Mouse (Mus musculus) CH12.LX (cell line): ENCODE data around the gene Was. TPM values are rescaled to one million over a fixed set of nuclear protein-coding genes. Genes with fewer than 3 reads are reported as not detected.

Experiments
- polyA plus RNA-seq: library from polyadenylated mRNA; unstranded; fragments of >175 nt; gene quantifications from 2 replicates; pipeline ENCODE4 v1.2.1, GENCODE M21; 2012; ENCODE audit warnings: low read depth; ENCODE audit not compliant: insufficient read length
- total RNA-seq, 2 experiments: library from RNA; depleted of rRNA; stranded (reverse); fragments of 300-350 nt in 1 of 2; fragments of >200 nt in 1 of 2; gene quantifications; 2 replicates each; pipeline ENCODE4 v1.2.3; 2012 to 2014

The Was gene
- total and polyA plus RNA-seq, 3 experiments = 47.0 to 83.7 (median 53.9) TPM

Other genes with a start within 250 kb of the Was start
Only the 20 nearest of the 21 such genes appear.
- gene Pim2, start 212.2 kb downstream of the Was start, total RNA-seq (2012; rRNA removed) = 102 and 177 TPM in 2 replicates
- 91.7 and 119 TPM in 2 replicates for gene Pim2, start 212.2 kb downstream of the Was start, total RNA-seq (2014; rRNA removed)
- 146 and 171 TPM in 2 replicates for gene Pim2, start 212.2 kb downstream of the Was start, polyA plus RNA-seq
- 28.8 and 30.6 TPM in 2 replicates for gene Slc35a2, start 206.5 kb downstream of the Was start, total RNA-seq (2012; rRNA removed)
- 15.2 and 21.2 TPM in 2 replicates for gene Slc35a2, start 206.5 kb downstream of the Was start, total RNA-seq (2014; rRNA removed)
- gene Slc35a2, start 206.5 kb downstream of the Was start, polyA plus RNA-seq = 25.5 and 26.4 TPM in 2 replicates
- 94.3 and 103 TPM in 2 replicates for gene Pqbp1, start 191.2 kb downstream of the Was start, total RNA-seq (2012; rRNA removed)
- 96.6 and 101 TPM in 2 replicates for gene Pqbp1, start 191.2 kb downstream of the Was start, total RNA-seq (2014; rRNA removed)
- 119 and 130 TPM in 2 replicates for gene Pqbp1, start 191.2 kb downstream of the Was start, polyA plus RNA-seq
- 37.6 and 38.8 TPM in 2 replicates for gene Timm17b, start 191.1 kb downstream of the Was start, total RNA-seq (2012; rRNA removed)
- gene Timm17b, start 191.1 kb downstream of the Was start, total RNA-seq (2014; rRNA removed) = 25.8 and 33.1 TPM in 2 replicates
- gene Timm17b, start 191.1 kb downstream of the Was start, polyA plus RNA-seq = 75.9 and 76.7 TPM in 2 replicates
- not detected in 2 replicates for gene Gm10491, start 182.7 kb downstream of the Was start, total RNA-seq (2012; rRNA removed)
- not detected in 2 replicates for gene Gm10491, start 182.7 kb downstream of the Was start, total RNA-seq (2014; rRNA removed)
- gene Gm10491, start 182.7 kb downstream of the Was start, polyA plus RNA-seq = not detected in 2 replicates
- not detected in 2 replicates for gene Gm10490, start 181.0 kb downstream of the Was start, total RNA-seq (2012; rRNA removed)
- gene Gm10490, start 181.0 kb downstream of the Was start, total RNA-seq (2014; rRNA removed) = not detected in 2 replicates
- gene Gm10490, start 181.0 kb downstream of the Was start, polyA plus RNA-seq = not detected in 2 replicates
- not detected in 2 replicates for gene Pcsk1n, start 170.7 kb downstream of the Was start, total RNA-seq (2012; rRNA removed)
- not detected in 2 replicates for gene Pcsk1n, start 170.7 kb downstream of the Was start, total RNA-seq (2014; rRNA removed)
- gene Pcsk1n, start 170.7 kb downstream of the Was start, polyA plus RNA-seq = not detected in 2 replicates
- not detected in 2 replicates for gene Eras, start 161.9 kb downstream of the Was start, total RNA-seq (2012; rRNA removed)
- gene Eras, start 161.9 kb downstream of the Was start, total RNA-seq (2014; rRNA removed) = not detected in 2 replicates
- not detected in 2 replicates for gene Eras, start 161.9 kb downstream of the Was start, polyA plus RNA-seq
- 16.5 and 19.9 TPM in 2 replicates for gene Hdac6, start 142.6 kb downstream of the Was start, total RNA-seq (2012; rRNA removed)
- gene Hdac6, start 142.6 kb downstream of the Was start, total RNA-seq (2014; rRNA removed) = 13.7 and 15.3 TPM in 2 replicates
- 18.3 and 19.7 TPM in 2 replicates for gene Hdac6, start 142.6 kb downstream of the Was start, polyA plus RNA-seq
- 0.13 and 0.21 TPM in 2 replicates for gene Gata1, start 112.4 kb downstream of the Was start, total RNA-seq (2012; rRNA removed)
- 0.23 TPM in 1 of 2 replicates, not detected in the other for gene Gata1, start 112.4 kb downstream of the Was start, total RNA-seq (2014; rRNA removed)
- 0.25 and 0.43 TPM in 2 replicates for gene Gata1, start 112.4 kb downstream of the Was start, polyA plus RNA-seq
- gene Glod5, start 72.0 kb downstream of the Was start, total RNA-seq (2012; rRNA removed) = not detected in 2 replicates
- gene Glod5, start 72.0 kb downstream of the Was start, total RNA-seq (2014; rRNA removed) = not detected in 2 replicates
- not detected in 2 replicates for gene Glod5, start 72.0 kb downstream of the Was start, polyA plus RNA-seq
- gene Suv39h1, start 15.7 kb downstream of the Was start, total RNA-seq (2012; rRNA removed) = 40.6 and 46.4 TPM in 2 replicates
- 71.5 and 73.7 TPM in 2 replicates for gene Suv39h1, start 15.7 kb downstream of the Was start, total RNA-seq (2014; rRNA removed)
- 48.4 and 51.4 TPM in 2 replicates for gene Suv39h1, start 15.7 kb downstream of the Was start, polyA plus RNA-seq
- 9.3 and 11.9 TPM in 2 replicates for gene Wdr13, start 42.4 kb upstream of the Was start, total RNA-seq (2012; rRNA removed)
- 7.6 and 9.4 TPM in 2 replicates for gene Wdr13, start 42.4 kb upstream of the Was start, total RNA-seq (2014; rRNA removed)
- gene Wdr13, start 42.4 kb upstream of the Was start, polyA plus RNA-seq = 12.7 and 13.0 TPM in 2 replicates
- gene Rbm3, start 55.4 kb upstream of the Was start, total RNA-seq (2012; rRNA removed) = 681 and 877 TPM in 2 replicates
- 2,152 and 2,409 TPM in 2 replicates for gene Rbm3, start 55.4 kb upstream of the Was start, total RNA-seq (2014; rRNA removed)
- 639 and 778 TPM in 2 replicates for gene Rbm3, start 55.4 kb upstream of the Was start, polyA plus RNA-seq
- gene Tbc1d25, start 85.7 kb upstream of the Was start, total RNA-seq (2012; rRNA removed) = 6.0 and 6.3 TPM in 2 replicates
- 2.3 and 2.4 TPM in 2 replicates for gene Tbc1d25, start 85.7 kb upstream of the Was start, total RNA-seq (2014; rRNA removed)
- 10.2 and 10.4 TPM in 2 replicates for gene Tbc1d25, start 85.7 kb upstream of the Was start, polyA plus RNA-seq
- 64.3 and 71.0 TPM in 2 replicates for gene Ebp, start 103.0 kb upstream of the Was start, total RNA-seq (2012; rRNA removed)
- 44.0 and 46.4 TPM in 2 replicates for gene Ebp, start 103.0 kb upstream of the Was start, total RNA-seq (2014; rRNA removed)
- gene Ebp, start 103.0 kb upstream of the Was start, polyA plus RNA-seq = 66.6 and 70.9 TPM in 2 replicates
- gene Porcn, start 116.0 kb upstream of the Was start, total RNA-seq (2012; rRNA removed) = 0.08 and 0.64 TPM in 2 replicates
- not detected in 2 replicates for gene Porcn, start 116.0 kb upstream of the Was start, total RNA-seq (2014; rRNA removed)
- gene Porcn, start 116.0 kb upstream of the Was start, polyA plus RNA-seq = not detected in 2 replicates
- 17.0 and 20.1 TPM in 2 replicates for gene Ftsj1, start 161.9 kb upstream of the Was start, total RNA-seq (2012; rRNA removed)
- 17.7 and 22.3 TPM in 2 replicates for gene Ftsj1, start 161.9 kb upstream of the Was start, total RNA-seq (2014; rRNA removed)
- 29.1 and 31.6 TPM in 2 replicates for gene Ftsj1, start 161.9 kb upstream of the Was start, polyA plus RNA-seq
- not detected in 2 replicates for gene Slc38a5, start 180.6 kb upstream of the Was start, total RNA-seq (2012; rRNA removed)
- gene Slc38a5, start 180.6 kb upstream of the Was start, total RNA-seq (2014; rRNA removed) = not detected in 2 replicates
- gene Slc38a5, start 180.6 kb upstream of the Was start, polyA plus RNA-seq = not detected in 2 replicates
- not detected in 2 replicates for gene Ssxb10, start 236.9 kb upstream of the Was start, total RNA-seq (2012; rRNA removed)
- not detected in 2 replicates for gene Ssxb10, start 236.9 kb upstream of the Was start, total RNA-seq (2014; rRNA removed)
- not detected in 2 replicates for gene Ssxb10, start 236.9 kb upstream of the Was start, polyA plus RNA-seq